Mouse (Mus musculus) ES-E14 (cell line): Measurements from ENCODE around the gene Icosl. TPM values are rescaled to one million over a fixed set of nuclear protein-coding genes. Genes with fewer than 3 reads are reported as not detected.
A peak's percentile ranks its signal among the peaks of the same experiment; 100 is the strongest.

ENCODE experiments used
- DNase-seq: peaks from one replicate; pipeline ENCODE4 v3.0.0-alpha.2; 2013; ENCODE audit warnings: low read depth, low spot score
- H3K27ac ChIP-seq: 2 replicates; pipeline ENCODE4 v1.5.1; 2012; ENCODE audit warnings: low read depth, mild to moderate bottlenecking, low read length, moderate library complexity, mixed read lengths; ENCODE audit not compliant: poor library complexity, insufficient read depth, severe bottlenecking
- H3K36me3 ChIP-seq: 2 replicates; pipeline ENCODE4 v1.6.1; 2012; ENCODE audit warnings: mild to moderate bottlenecking, low read length, moderate library complexity, mixed read lengths; ENCODE audit not compliant: control insufficient read depth, poor library complexity, insufficient read depth, severe bottlenecking
- H3K4me1 ChIP-seq, 2 experiments: fragments of 150-350 bp in 1 of 2; sonication (generic) in 1 of 2; 2 replicates each; pipeline ENCODE4 v1.6.1; 2012; ENCODE audit warnings: low read length in 2 of 2, mild to moderate bottlenecking in 1 of 2, mixed read lengths in 1 of 2; ENCODE audit not compliant: control insufficient read depth in 2 of 2, insufficient read depth in 2 of 2, poor library complexity in 1 of 2
- H3K4me3 ChIP-seq, 2 experiments: fragments of 150-350 bp in 1 of 2; sonication (generic) in 1 of 2; 2 replicates each; pipeline ENCODE4 v1.5.1; 2012; ENCODE audit warnings: low read length in 2 of 2, low read depth in 1 of 2, mild to moderate bottlenecking in 1 of 2, mixed read lengths in 1 of 2; ENCODE audit not compliant: insufficient read depth in 1 of 2, poor library complexity in 1 of 2, severe bottlenecking in 1 of 2
- H3K9ac ChIP-seq: 2 replicates; pipeline ENCODE4 v1.6.1; 2012; ENCODE audit warnings: low read depth, mild to moderate bottlenecking, low read length, mixed read lengths; ENCODE audit not compliant: poor library complexity, insufficient read depth, severe bottlenecking
- H3K9me3 ChIP-seq: fragments of 150-350 bp; sonication (generic); 2 replicates; pipeline ENCODE4 v1.6.1; 2012; ENCODE audit warnings: low read depth, mild to moderate bottlenecking, low read length; ENCODE audit not compliant: control insufficient read depth, insufficient read depth
- CHD2 ChIP-seq: IDR thresholded peaks from 2 replicates; pipeline ENCODE4 v1.6.1; 2014; ENCODE audit warnings: mild to moderate bottlenecking, low read depth, low read length, inconsistent platforms
- HCFC1 ChIP-seq: IDR thresholded peaks from 2 replicates; pipeline ENCODE4 v1.6.1; 2012; ENCODE audit warnings: low read length, inconsistent platforms, borderline replicate concordance; ENCODE audit not compliant: insufficient read depth
- MAFK ChIP-seq: IDR thresholded peaks from 2 replicates; pipeline ENCODE4 v1.6.1; 2014; ENCODE audit warnings: mild to moderate bottlenecking, low read depth, low read length, inconsistent platforms; ENCODE audit not compliant: insufficient read depth
- ZC3H11A ChIP-seq: IDR thresholded peaks from 2 replicates; pipeline ENCODE4 v1.6.1; 2012; ENCODE audit warnings: low read depth, mild to moderate bottlenecking, inconsistent platforms, low read length, borderline replicate concordance
- ZNF384 ChIP-seq: IDR thresholded peaks from 2 replicates; pipeline ENCODE4 v1.6.1; 2012; ENCODE audit warnings: low read depth, low read length, inconsistent platforms
- in situ Hi-C, 2 experiments: fragments of 600-800 bp; cut with MboI; formaldehyde crosslinking; loops; one replicate each; pipeline ENCODE4 v1.15.1; 2025; ENCODE audit warnings: low sequenced_read_pairs in 2 of 2, inconsistent platforms in 1 of 2; ENCODE audit not compliant: unreplicated experiment in 2 of 2
- total RNA-seq: library from RNA; depleted of rRNA; stranded (reverse); fragments of 300-350 nt; gene quantifications from 2 replicates; pipeline ENCODE4 v1.2.3, GENCODE M21; 2012

Gene Icosl
- total RNA-seq, 1 experiment = 30.5 TPM

GRCm38 (mm10) chr10:78048061-78048730, 20.9 kb upstream of the Icosl start:
- peaks cover 24% of the 10 kb centered on the region for H3K36me3 ChIP-seq
- peaks cover 6 to 39% of the 10 kb centered on the region in 2 experiments; a peak in 3 of 4 replicates for H3K4me1 ChIP-seq
- no peak for DNase-seq
- H3K9me3 ChIP-seq = no peaks in the 10 kb centered on the region
- no peak overlapping the region for H3K9ac ChIP-seq
- no peak overlapping the region for H3K4me3 ChIP-seq
- in situ Hi-C loops = no loop called here
- peak overlapping the region; percentile 99 for H3K27ac ChIP-seq
- TF ChIP-seq ZNF384 (peak; percentile 96), HCFC1 (no peak), CHD2 (no peak; the same call in 1 of the 2 replicates)

- Histone ChIP-seq H3K36me3 (peaks cover 36% of the 10 kb centered on the region), H3K4me1 (peaks cover 6 to 37% of the 10 kb centered on the region in 2 experiments; a peak in 3 of 4 replicates), H3K9me3 (no peaks in the 10 kb centered on the region), H3K27ac (peak overlapping the region; percentile 99), H3K9ac (peak overlapping the region; percentile 64), H3K4me3 (peak overlapping the region; percentile 63 to 65)
- TF ChIP-seq ZC3H11A (no peak), ZNF384 (no peak), HCFC1 (no peak), MAFK (no peak), CHD2 (no peak)
- in situ Hi-C loops = no loop called here
- DNase-seq = no peak
Observed at GRCm38 (mm10) chr10:78049519-78050035, 19.5 kb upstream of the Icosl start.

DNA sequence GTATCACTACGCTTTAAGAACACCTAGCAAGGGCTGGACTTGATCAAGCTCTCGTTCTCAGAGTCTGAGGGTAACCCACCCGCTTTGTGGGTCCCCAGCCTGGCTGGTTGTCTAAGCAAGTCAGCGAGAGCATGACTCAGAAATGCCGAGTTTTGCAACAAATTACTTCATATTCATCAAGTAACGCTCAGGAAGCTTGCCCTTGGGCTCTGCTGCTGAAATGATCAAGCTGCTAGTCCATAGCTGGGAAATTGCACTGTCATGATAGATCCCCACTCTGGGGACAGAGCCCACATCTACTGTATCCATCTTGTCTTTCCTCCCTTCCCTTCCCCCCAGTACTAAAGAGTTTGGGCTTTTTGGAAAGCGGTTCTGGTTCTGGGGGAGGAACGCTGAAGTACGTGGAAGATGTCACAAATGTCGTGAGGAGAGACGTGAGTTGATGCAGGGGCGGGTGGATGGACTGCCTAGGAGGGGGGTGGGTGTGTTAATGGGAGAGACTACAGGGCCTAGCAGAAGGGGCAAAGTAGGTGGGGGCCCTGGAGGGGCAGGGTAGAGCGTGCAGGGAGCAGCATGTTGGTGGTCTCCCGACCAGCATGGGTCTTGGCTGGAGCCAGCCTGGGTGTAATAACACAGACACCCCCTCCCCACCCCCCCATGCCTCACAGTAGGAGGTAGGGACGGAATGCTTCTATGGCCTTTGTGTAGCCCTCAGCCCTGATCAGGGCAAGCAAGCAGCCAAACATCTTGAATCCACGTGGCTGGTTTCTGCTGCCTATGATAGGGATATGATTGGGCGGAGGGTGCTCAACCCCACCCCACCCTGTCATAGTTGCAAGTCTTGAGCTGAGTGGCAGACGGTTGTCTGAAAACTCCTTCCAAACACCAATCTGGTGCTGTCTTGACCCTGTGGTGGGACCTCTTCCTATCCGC, 14.2 kb upstream of the Icosl start:
- no peaks in the 10 kb centered on the region for H3K9me3 ChIP-seq
- TF ChIP-seq ZNF384 (no peak), MAFK (no peak), ZC3H11A (no peak), CHD2 (no peak)
- H3K36me3 ChIP-seq = peaks cover 69% of the 10 kb centered on the region
- in situ Hi-C loops = no loop called here
- no peak overlapping the region for H3K4me3 ChIP-seq
- H3K4me1 ChIP-seq = peaks cover 0 to 15% of the 10 kb centered on the region in 2 experiments; a peak in 1 of 4 replicates
- DNase-seq = no peak
- H3K27ac ChIP-seq = peak overlapping the region; percentile 41; the same call in 1 of the 2 replicates
- H3K9ac ChIP-seq = no peak overlapping the region

DNA sequence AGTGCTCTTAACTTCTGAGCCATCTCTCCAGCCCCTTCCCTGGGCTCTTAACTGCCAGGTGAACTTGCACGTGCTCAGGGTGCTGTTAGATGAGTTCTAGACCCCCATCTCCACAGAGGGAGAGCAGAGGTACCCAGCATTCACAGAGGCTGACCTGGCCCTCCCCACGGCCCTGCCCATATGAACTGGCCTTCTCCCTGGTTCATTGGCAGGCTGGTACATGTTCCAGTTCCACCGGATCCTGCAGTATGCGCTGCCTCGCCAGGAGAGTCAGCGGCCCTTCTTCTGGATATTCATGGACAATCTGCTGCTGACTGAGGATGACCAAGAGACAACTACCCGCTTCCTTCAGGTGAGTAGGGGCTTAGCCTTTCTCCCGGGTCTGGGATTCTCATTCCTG, 12.0 kb upstream of the Icosl start:
- H3K4me3 ChIP-seq = no peak overlapping the region
- no peaks in the 10 kb centered on the region for H3K9me3 ChIP-seq
- H3K27ac ChIP-seq = no peak overlapping the region
- H3K9ac ChIP-seq = no peak overlapping the region
- H3K4me1 ChIP-seq = peaks cover 0 to 13% of the 10 kb centered on the region in 2 experiments; a peak in 1 of 4 replicates
- DNase-seq = no peak
- peaks cover 70% of the 10 kb centered on the region for H3K36me3 ChIP-seq
- TF ChIP-seq ZNF384 (no peak), CHD2 (no peak), MAFK (no peak), HCFC1 (no peak), ZC3H11A (no peak)
- in situ Hi-C loops = no loop called here
